Mouse (Mus musculus) MEL (cell line): ENCODE results near the gene Rac1. TPM values are rescaled to one million over a fixed set of nuclear protein-coding genes. Genes with fewer than 3 reads are reported as not detected.

ENCODE experiments used
- DNase-seq: peaks from one replicate; pipeline ENCODE4 v3.0.0; 2011; ENCODE audit warnings: low read depth, low spot score
- H3K27ac ChIP-seq: 2 replicates; pipeline ENCODE4 v1.5.1; 2012; ENCODE audit warnings: low read depth, mild to moderate bottlenecking, control low read depth, low read length, moderate library complexity; ENCODE audit not compliant: control insufficient read depth
- H3K27me3 ChIP-seq, 2 experiments: fragments of 150-350 bp in 1 of 2; sonication (generic) in 1 of 2; 2 replicates each; pipeline ENCODE4 v1.6.1; 2012; ENCODE audit warnings: low read length in 2 of 2, mild to moderate bottlenecking in 2 of 2, improper control_type of control experiment in 1 of 2, moderate library complexity in 1 of 2; ENCODE audit not compliant: insufficient read depth in 2 of 2, control insufficient read depth in 1 of 2
- H3K36me3 ChIP-seq, 2 experiments: 2 replicates each; pipeline ENCODE4 v1.6.1; 2012 to 2014; ENCODE audit warnings: low read length in 2 of 2, improper control_type of control experiment in 1 of 2, inconsistent platforms in 1 of 2, mild to moderate bottlenecking in 1 of 2; ENCODE audit not compliant: insufficient read depth in 2 of 2, control insufficient read depth in 1 of 2
- H3K4me1 ChIP-seq, 2 experiments: fragments of 150-350 bp in 1 of 2; sonication (generic) in 1 of 2; 2 replicates each; pipeline ENCODE4 v1.6.1; 2012; ENCODE audit warnings: low read length in 2 of 2, improper control_type of control experiment in 1 of 2, mild to moderate bottlenecking in 1 of 2; ENCODE audit not compliant: insufficient read depth in 2 of 2, control insufficient read depth in 1 of 2
- H3K4me3 ChIP-seq, 2 experiments: fragments of 150-350 bp in 1 of 2; sonication (generic) in 1 of 2; 2 replicates each; pipeline ENCODE4 v1.5.1; 2012; ENCODE audit warnings: low read depth in 2 of 2, low read length in 2 of 2, mild to moderate bottlenecking in 2 of 2, moderate library complexity in 2 of 2, control low read depth in 1 of 2, improper control_type of control experiment in 1 of 2; ENCODE audit not compliant: control insufficient read depth in 1 of 2, insufficient read depth in 1 of 2
- H3K79me2 ChIP-seq: 2 replicates; pipeline ENCODE4 v1.6.1; 2012; ENCODE audit warnings: mild to moderate bottlenecking, low read length, moderate library complexity; ENCODE audit not compliant: control insufficient read depth, poor library complexity, insufficient read depth
- H3K9ac ChIP-seq: 2 replicates; pipeline ENCODE4 v1.6.1; 2012; ENCODE audit warnings: low read depth, mild to moderate bottlenecking, control low read depth, low read length, moderate library complexity; ENCODE audit not compliant: control insufficient read depth, poor library complexity, severe bottlenecking
- H3K9me3 ChIP-seq: fragments of 150-350 bp; sonication (generic); replicated peaks from 2 replicates; pipeline ENCODE4 v1.6.1; 2012; ENCODE audit warnings: mild to moderate bottlenecking, low read length, improper control_type of control experiment, moderate library complexity; ENCODE audit not compliant: insufficient read depth
- BHLHE40 ChIP-seq: IDR thresholded peaks from 2 replicates; pipeline ENCODE4 v1.6.1; 2012; ENCODE audit warnings: low read depth, mild to moderate bottlenecking, inconsistent platforms, low read length, improper control_type of control experiment, borderline replicate concordance
- CHD1 ChIP-seq: IDR thresholded peaks from 2 replicates; pipeline ENCODE4 v1.6.1; 2012; ENCODE audit warnings: low read depth, mild to moderate bottlenecking, inconsistent platforms, low read length, improper control_type of control experiment
- CHD2 ChIP-seq: IDR thresholded peaks from 2 replicates; pipeline ENCODE4 v1.6.1; 2011; ENCODE audit warnings: low read length, improper control_type of control experiment
- CTCF ChIP-seq, 3 experiments: IDR thresholded peaks in 2 of 3; conservative IDR thresholded peaks in 1 of 3; 2 replicates each; pipeline ENCODE4 v1.5.1; 2011 to 2012; ENCODE audit warnings: low read length in 3 of 3, low read depth in 2 of 3, mild to moderate bottlenecking in 2 of 3, improper control_type of control experiment in 1 of 3, inconsistent platforms in 1 of 3, mixed read lengths in 1 of 3, moderate library complexity in 1 of 3; ENCODE audit not compliant: control insufficient read depth in 1 of 3, insufficient read depth in 1 of 3, poor library complexity in 1 of 3, severe bottlenecking in 1 of 3
- ELF1 ChIP-seq: IDR thresholded peaks from 2 replicates; pipeline ENCODE4 v1.6.1; 2014; ENCODE audit warnings: low read depth, mild to moderate bottlenecking, inconsistent platforms, low read length, improper control_type of control experiment, moderate library complexity
- ETS1 ChIP-seq: IDR thresholded peaks from 2 replicates; pipeline ENCODE4 v1.6.1; 2012; ENCODE audit warnings: low read depth, mild to moderate bottlenecking, inconsistent platforms, low read length, improper control_type of control experiment, moderate library complexity
- GABPA ChIP-seq: IDR thresholded peaks from 2 replicates; pipeline ENCODE4 v1.6.1; 2012; ENCODE audit warnings: low read depth, mild to moderate bottlenecking, inconsistent platforms, low read length, improper control_type of control experiment, moderate library complexity
- HCFC1 ChIP-seq: IDR thresholded peaks from 2 replicates; pipeline ENCODE4 v1.6.1; 2012; ENCODE audit warnings: low read depth, mild to moderate bottlenecking, inconsistent platforms, low read length, improper control_type of control experiment, moderate library complexity
- JUND ChIP-seq: IDR thresholded peaks from 2 replicates; pipeline ENCODE4 v1.6.1; 2011; ENCODE audit warnings: low read depth, mild to moderate bottlenecking, improper control_type of control experiment, low read length
- MAX ChIP-seq: IDR thresholded peaks from 2 replicates; pipeline ENCODE4 v1.6.1; 2011; ENCODE audit warnings: low read length, improper control_type of control experiment
- MEF2A ChIP-seq: IDR thresholded peaks from 2 replicates; pipeline ENCODE4 v1.6.1; 2014; ENCODE audit warnings: low read depth, mild to moderate bottlenecking, inconsistent platforms, low read length, improper control_type of control experiment; ENCODE audit not compliant: poor library complexity, insufficient replicate concordance, severe bottlenecking; ENCODE audit errors: extremely low read depth
- MXI1 ChIP-seq: IDR thresholded peaks from 2 replicates; pipeline ENCODE4 v1.6.1; 2011; ENCODE audit warnings: mild to moderate bottlenecking, low read depth, low read length, improper control_type of control experiment
- MYC ChIP-seq: IDR thresholded peaks from 2 replicates; pipeline ENCODE4 v1.6.1; 2011; ENCODE audit warnings: low read depth, mild to moderate bottlenecking, low read length, improper control_type of control experiment, moderate library complexity
- NRF1 ChIP-seq: IDR thresholded peaks from 2 replicates; pipeline ENCODE4 v1.6.1; 2014; ENCODE audit warnings: low read depth, mild to moderate bottlenecking, inconsistent platforms, low read length, improper control_type of control experiment, moderate library complexity; ENCODE audit not compliant: poor library complexity, insufficient read depth, severe bottlenecking
- POLR2A ChIP-seq, 2 experiments: IDR thresholded peaks; 2 replicates each; pipeline ENCODE4 v1.6.1; 2011 to 2012; ENCODE audit warnings: low read length in 2 of 2, mild to moderate bottlenecking in 2 of 2, control low read depth in 1 of 2, improper control_type of control experiment in 1 of 2, low read depth in 1 of 2, moderate library complexity in 1 of 2; ENCODE audit not compliant: control insufficient read depth in 1 of 2, insufficient read depth in 1 of 2, poor library complexity in 1 of 2
- RAD21 ChIP-seq: IDR thresholded peaks from 2 replicates; pipeline ENCODE4 v1.6.1; 2011; ENCODE audit warnings: mild to moderate bottlenecking, low read depth, low read length, improper control_type of control experiment
- SIN3A ChIP-seq: IDR thresholded peaks from 2 replicates; pipeline ENCODE4 v1.6.1; 2012; ENCODE audit warnings: low read length, improper control_type of control experiment, inconsistent platforms
- SMC3 ChIP-seq: IDR thresholded peaks from 2 replicates; pipeline ENCODE4 v1.6.1; 2011; ENCODE audit warnings: low read depth, low read length, improper control_type of control experiment
- TBP ChIP-seq: IDR thresholded peaks from 2 replicates; pipeline ENCODE4 v1.8.0; 2011; ENCODE audit warnings: low read depth, low read length, improper control_type of control experiment
- UBTF ChIP-seq: IDR thresholded peaks from 2 replicates; pipeline ENCODE4 v1.6.1; 2012; ENCODE audit warnings: low read depth, mild to moderate bottlenecking, inconsistent platforms, low read length, improper control_type of control experiment, moderate library complexity, borderline replicate concordance; ENCODE audit not compliant: insufficient read depth
- USF1 ChIP-seq: IDR thresholded peaks from 2 replicates; pipeline ENCODE4 v1.6.1; 2014; ENCODE audit warnings: low read depth, mild to moderate bottlenecking, inconsistent platforms, low read length, improper control_type of control experiment, moderate library complexity
- ZC3H11A ChIP-seq: IDR thresholded peaks from 2 replicates; pipeline ENCODE4 v1.6.1; 2012; ENCODE audit warnings: low read depth, mild to moderate bottlenecking, inconsistent platforms, low read length, improper control_type of control experiment
- ZNF384 ChIP-seq: IDR thresholded peaks from 2 replicates; pipeline ENCODE4 v1.6.1; 2012; ENCODE audit warnings: low read depth, mild to moderate bottlenecking, inconsistent platforms, low read length, improper control_type of control experiment
- polyA plus RNA-seq, 2 experiments: library from polyadenylated mRNA; stranded (reverse) in 1 of 2; unstranded in 1 of 2; fragments of >175 nt in 1 of 2; fragments of >200 nt in 1 of 2; gene quantifications; 2 replicates each; pipeline versions ENCODE4 v1.2.1 to v1.2.4; 2012; ENCODE audit warnings: low replicate concordance in 2 of 2, low read depth in 1 of 2; ENCODE audit not compliant: insufficient read length in 2 of 2, insufficient read depth in 1 of 2, missing spikeins in 1 of 2
- total RNA-seq: library from RNA; depleted of rRNA; stranded (reverse); fragments of 300-350 nt; gene quantifications from 2 replicates; pipeline ENCODE4 v1.2.3, GENCODE M21; 2012

Rac1 gene
- total and polyA plus RNA-seq, 3 experiments = 105 to 251 (median 134) TPM

GRCm38 (mm10) chr5:143547384-143547783 lies 19.5 kb upstream of the Rac1 start:
- peaks cover 8% of the 10 kb centered on the region for H3K79me2 ChIP-seq
- TF ChIP-seq ETS1 (no peak), GABPA (no peak), CHD1 (no peak), CTCF (IDR thresholded peaks at IDR 0.05 in 2 of 3, conservative IDR thresholded peaks at IDR 0.05 in 1 of 3; ENCODE audit: control insufficient read depth in 1 of 3, insufficient read depth in 1 of 3, low read depth in 2 of 3, low read length in 3 of 3, poor library complexity in 1 of 3, severe bottlenecking in 1 of 3) (peak; percentile 96 to 99 (median 97)), MXI1 (peak; percentile 81), SIN3A (peak; percentile 79), MAX (peak; percentile 83), TBP (peak; percentile 95), RAD21 (peak; percentile 90), NRF1 (0 out of 2 replicates have a peak, but pooled peaks have one; percentile 33), ELF1 (no peak), UBTF (no peak), MYC (peak; percentile 92), ZC3H11A (peak; percentile 85), HCFC1 (peak; percentile 40; the same call in 1 of the 2 replicates), POLR2A (IDR thresholded peaks at IDR 0.05; ENCODE audit: control insufficient read depth in 1 of 2, insufficient read depth in 1 of 2, low read depth in 1 of 2, low read length in 2 of 2, poor library complexity in 1 of 2) (no peak), SMC3 (peak; percentile 87), ZNF384 (no peak), USF1 (no peak), JUND (0 out of 2 replicates have a peak, but pooled peaks have one; percentile 23), MEF2A (no peak)
- peaks cover 0 to 12% of the 10 kb centered on the region in 2 experiments; a peak in 2 of 4 replicates for H3K4me1 ChIP-seq
- H3K4me3 ChIP-seq = peak overlapping the region; percentile 67 to 74
- peaks cover 3 to 5% of the 10 kb centered on the region in 2 experiments; a peak in 3 of 4 replicates for H3K27me3 ChIP-seq
- H3K36me3 ChIP-seq = peaks cover 0 to 10% of the 10 kb centered on the region in 2 experiments; a peak in 2 of 4 replicates
- H3K9me3 ChIP-seq = no peaks in the 10 kb centered on the region
- H3K27ac ChIP-seq = no peak overlapping the region
- H3K9ac ChIP-seq = peak overlapping the region; percentile 75
- DNase-seq = peak; percentile 94

- Histone ChIP-seq H3K9ac (no peak overlapping the region), H3K9me3 (no peaks in the 10 kb centered on the region), H3K4me3 (no peak overlapping the region), H3K36me3 (peaks cover 0 to 12% of the 10 kb centered on the region in 2 experiments; a peak in 2 of 4 replicates), H3K4me1 (peaks cover 0 to 18% of the 10 kb centered on the region in 2 experiments; a peak in 2 of 4 replicates), H3K27me3 (peaks cover 0 to 1% of the 10 kb centered on the region in 2 experiments; a peak in 1 of 4 replicates)
- TF ChIP-seq CHD2 (no peak), BHLHE40 (no peak), NRF1 (no peak), ZNF384 (peak; percentile 73), MEF2A (no peak)
- TF ChIP-seq, all 39 proteins: peak for 1
- Histone ChIP-seq H3K79me2 (no peaks in the 10 kb centered on the region), H3K27ac (no peak overlapping the region)
- no peak for DNase-seq
These were observed 11.3 kb upstream of the Rac1 start for GRCm38 (mm10) chr5:143539111-143539510.
